Mouse (Mus musculus) mature B cell (primary cell): Measurements from ENCODE around the gene Cntnap5b.

Experiments
- in situ Hi-C: fragments of 300-500 bp; cut with MboI; formaldehyde crosslinking; loops from 2 replicates; pipeline ENCODE4 v1.14.3; 2019

Gene Cntnap5b

DNA sequence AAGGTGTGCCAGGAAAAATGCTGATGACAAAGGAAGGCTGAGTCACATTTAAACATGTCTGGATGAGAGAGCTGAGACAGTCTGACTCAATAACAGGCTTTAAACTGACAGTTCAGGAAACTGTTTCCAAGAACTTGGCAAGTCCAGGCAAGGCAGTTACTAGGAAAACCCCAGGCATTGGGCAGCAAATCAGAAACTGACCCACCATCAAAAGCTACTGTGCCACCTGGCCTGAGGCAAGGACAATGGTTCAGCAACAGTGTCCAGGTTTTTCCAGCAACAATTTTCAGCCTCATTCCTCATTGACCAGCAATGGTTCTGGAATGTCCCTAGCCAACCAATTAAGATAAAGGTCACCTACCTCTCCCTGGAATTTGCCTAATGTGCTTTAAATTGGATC, 399.0 kb downstream of the Cntnap5b start:
- in situ Hi-C loops = no loop called here

GRCm38 (mm10) chr1:100180050-100180449, 407.5 kb downstream of the Cntnap5b start:
- in situ Hi-C loops = no loop called here

- in situ Hi-C loops = no loop called here
These were observed 459.5 kb downstream of the Cntnap5b start for GRCm38 (mm10) chr1:100231980-100232608.

- in situ Hi-C loops = no loop called here
These were observed 479.4 kb downstream of the Cntnap5b start for GRCm38 (mm10) chr1:100251964-100252363.

DNA sequence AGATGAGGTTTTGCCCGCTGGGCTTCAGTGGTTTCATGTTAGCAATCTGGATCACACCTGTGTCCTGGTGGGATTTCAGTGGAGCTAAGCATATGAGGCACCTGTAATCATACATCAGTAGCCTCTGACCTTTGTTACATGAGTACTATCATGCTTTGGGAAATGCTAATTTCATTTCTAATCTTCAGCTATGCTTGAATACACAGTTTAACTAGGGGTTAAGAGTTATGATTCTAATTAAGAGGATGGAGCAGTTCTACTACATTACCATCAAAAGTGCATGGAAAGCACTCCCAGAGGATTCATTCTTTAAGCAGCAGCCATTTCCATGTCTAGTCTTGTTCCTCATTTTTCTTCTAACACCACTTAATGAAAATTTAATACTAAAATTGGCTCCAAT, 538.1 kb downstream of the Cntnap5b start:
- in situ Hi-C loops = no loop called here

- in situ Hi-C loops = no loop called here
These were observed 558.5 kb downstream of the Cntnap5b start for GRCm38 (mm10) chr1:100331066-100331465.

GRCm38 (mm10) chr1:100369415-100370113, 597.0 kb downstream of the Cntnap5b start:
- in situ Hi-C loops = no loop called here

DNA sequence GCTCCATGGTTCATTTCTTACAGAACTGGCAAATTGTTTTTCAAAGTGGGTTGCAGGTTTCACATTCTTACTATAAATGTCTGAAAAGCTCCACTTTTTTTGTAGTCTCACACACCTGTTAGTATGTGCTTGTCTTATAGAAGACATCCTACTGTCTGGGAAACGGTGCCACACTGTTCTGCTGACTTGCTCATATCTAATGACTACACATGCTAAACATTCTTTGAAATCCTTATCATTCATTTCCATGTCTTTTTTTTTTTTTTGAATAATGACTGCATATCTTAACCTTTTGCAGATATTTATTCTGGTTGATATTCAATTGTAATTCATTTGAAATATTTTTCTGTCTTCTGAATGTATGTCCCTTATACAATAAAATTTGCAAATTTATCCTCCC, 613.7 kb downstream of the Cntnap5b start:
- in situ Hi-C loops = no loop called here

GRCm38 (mm10) chr1:100394034-100394433, 621.5 kb downstream of the Cntnap5b start:
- in situ Hi-C loops = no loop called here

DNA sequence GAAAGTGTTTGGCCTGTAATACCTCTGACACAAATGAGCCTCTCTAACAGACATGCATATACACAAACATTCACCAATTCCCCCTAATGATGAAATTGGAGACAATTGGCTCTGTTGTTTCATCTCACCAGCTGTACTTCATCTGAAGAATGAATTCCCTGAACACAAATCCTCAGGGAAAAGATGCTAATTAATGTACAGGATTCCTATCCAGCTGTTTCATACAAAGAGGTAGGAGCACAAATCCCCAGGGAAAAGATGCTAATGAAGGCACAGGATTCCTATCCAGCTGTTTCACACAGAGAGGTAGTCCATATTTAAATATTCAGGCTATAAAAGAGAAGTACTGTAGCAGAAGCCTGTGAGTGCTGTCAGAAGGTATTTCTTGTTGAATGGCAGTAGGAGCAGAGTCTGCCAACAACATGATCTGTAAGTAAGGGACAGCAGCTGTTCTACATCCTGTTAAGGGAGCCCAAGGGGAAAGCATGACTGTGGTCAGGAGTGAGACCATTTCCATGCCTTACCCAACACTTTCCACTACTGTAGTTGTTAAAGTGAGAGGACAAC, 644.2 kb downstream of the Cntnap5b start:
- in situ Hi-C loops = no loop called here

DNA sequence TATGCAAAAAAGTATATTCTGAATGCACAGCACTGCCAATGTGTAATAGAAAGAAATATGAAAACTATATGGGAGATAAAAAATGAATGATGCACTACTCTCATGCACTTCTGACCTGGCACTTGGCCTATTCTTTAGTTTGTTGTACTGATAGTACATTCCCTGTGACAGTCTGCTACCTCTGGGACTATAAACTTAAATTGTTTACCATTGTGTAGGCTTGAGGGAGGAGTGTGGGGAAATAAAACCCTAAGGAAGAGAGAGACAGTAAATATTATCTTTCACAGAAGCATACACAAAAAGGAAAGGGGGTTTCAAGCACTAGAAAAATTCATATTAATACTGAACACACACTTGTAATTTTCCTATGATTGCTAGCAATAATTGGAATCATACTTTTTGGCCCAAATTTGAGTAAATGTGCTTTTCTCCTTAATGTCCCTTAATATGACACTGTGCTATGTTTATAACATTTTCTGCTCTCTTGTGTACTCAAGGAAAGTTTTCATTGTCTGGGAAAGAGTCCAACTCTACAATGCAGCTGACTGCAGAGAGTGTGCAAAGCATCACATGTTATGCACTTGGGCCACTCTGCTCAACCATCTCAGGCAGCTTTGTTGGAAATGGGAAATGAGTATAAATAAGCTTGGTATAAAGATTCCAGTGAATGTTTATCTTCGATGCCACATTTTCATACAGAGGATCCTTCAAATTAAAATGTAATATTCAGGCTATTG, 657.6 kb downstream of the Cntnap5b start:
- in situ Hi-C loops = no loop called here

- in situ Hi-C loops = no loop called here
These were observed 691.3 kb downstream of the Cntnap5b start for GRCm38 (mm10) chr1:100463877-100464276.

DNA sequence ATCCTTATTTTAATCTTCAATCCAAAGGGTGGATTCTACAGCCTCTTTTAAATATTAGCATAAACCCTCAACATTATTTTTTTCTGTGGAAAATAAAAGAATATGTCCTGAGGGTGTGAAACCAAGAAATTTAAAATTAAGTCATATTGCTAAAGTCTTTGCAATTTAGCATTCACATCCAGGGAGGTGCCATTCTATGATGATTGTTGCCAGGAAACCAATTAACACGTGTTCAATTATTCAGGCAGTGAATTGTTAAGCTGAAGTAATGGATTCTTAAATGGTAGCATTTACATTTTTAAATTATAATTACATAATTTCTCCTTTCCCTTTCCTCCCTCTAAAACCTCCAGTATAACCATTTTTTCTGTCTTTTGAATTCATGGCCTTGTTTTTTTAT, 692.7 kb downstream of the Cntnap5b start:
- in situ Hi-C loops = no loop called here

- in situ Hi-C loops = no loop called here
These were observed 695.0 kb downstream of the Cntnap5b start for GRCm38 (mm10) chr1:100467595-100467994.

DNA sequence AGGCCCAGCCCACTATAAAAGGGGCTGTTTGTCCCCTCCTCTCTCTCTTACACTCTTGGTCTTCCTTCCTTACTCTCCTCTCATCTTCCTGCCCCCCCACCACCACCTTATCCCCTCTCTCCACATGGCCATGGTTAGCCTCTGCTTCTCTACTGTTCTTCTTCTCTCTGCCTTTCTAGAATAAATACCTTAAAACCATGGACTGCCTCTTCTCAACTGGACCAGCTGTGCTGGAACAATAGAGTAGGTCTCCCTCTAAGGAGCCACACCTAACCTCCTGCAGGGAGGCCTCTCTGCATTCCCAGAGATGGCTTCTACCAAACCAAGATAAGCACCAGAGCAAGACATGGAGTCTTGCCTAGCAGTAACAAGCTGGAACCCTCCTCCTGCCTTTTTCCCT, 737.3 kb downstream of the Cntnap5b start:
- in situ Hi-C loops = no loop called here
